Mouse (Mus musculus) kidney, embryonic 16.5 days (tissue): ENCODE data around the gene Atg2a. TPM values are rescaled to one million over a fixed set of nuclear protein-coding genes. Genes with fewer than 3 reads are reported as not detected.
"Not testable (repeated sequence)": the region's sequence is repeated elsewhere in the genome, so short reads cannot be mapped to it uniquely, and the experiment has no call there.

Experiments used
- ATAC-seq: fragments of 200-750 bp; cut with Nextera tagmentation; 2 replicates; pipeline ENCODE4 v1.8.0; 2017; ENCODE audit warnings: moderate TSS enrichment; ENCODE audit not compliant: low FRiP score, low TSS enrichment
- H3K27ac ChIP-seq: fragments of 300-500 bp; sonication (generic); 2 replicates; pipeline ENCODE4 v1.5.1; 2014; ENCODE audit warnings: low read length
- H3K27me3 ChIP-seq: fragments of 300-500 bp; sonication (generic); 2 replicates; pipeline ENCODE4 v1.6.1; 2014; ENCODE audit warnings: low read length, control low read depth, mixed read lengths; ENCODE audit not compliant: insufficient read depth
- H3K36me3 ChIP-seq: fragments of 300-500 bp; sonication (generic); 2 replicates; pipeline ENCODE4 v1.6.1; 2014; ENCODE audit warnings: low read length, control low read depth, mixed read lengths; ENCODE audit not compliant: insufficient read depth
- H3K4me1 ChIP-seq: fragments of 300-500 bp; sonication (generic); 2 replicates; pipeline ENCODE4 v1.6.1; 2014; ENCODE audit warnings: low read length, control low read depth, mixed read lengths; ENCODE audit not compliant: insufficient read depth
- H3K4me2 ChIP-seq: fragments of 300-500 bp; sonication (generic); replicated peaks from 2 replicates; pipeline ENCODE4 v1.6.1; 2014; ENCODE audit warnings: low read depth, low read length
- H3K4me3 ChIP-seq: fragments of 300-500 bp; sonication (generic); 2 replicates; pipeline ENCODE4 v1.5.1; 2014; ENCODE audit warnings: mild to moderate bottlenecking, low read length
- H3K9ac ChIP-seq: fragments of 300-500 bp; sonication (generic); replicated peaks from 2 replicates; pipeline ENCODE4 v1.6.1; 2014; ENCODE audit warnings: low read length
- H3K9me3 ChIP-seq: fragments of 300-500 bp; sonication (generic); 2 replicates; pipeline ENCODE4 v1.6.1; 2016; ENCODE audit warnings: low read length, control low read depth
- WGBS: fragments of 180-500 bp; shearing (Covaris S2); extraction: QIAGEN DNeasy Blood & Tissue Kit; methylation state at CpG from one replicate; pipeline ENCODE4 v1.1.7; 2014; 5-methylcytosine and 5-hydroxymethylcytosine counted together
- polyA plus RNA-seq: library from polyadenylated mRNA; unstranded; fragments of >200 nt; fragmentation: Nextera tagmentation; extraction: Ambion mirVana; gene quantifications from 2 replicates; pipeline ENCODE4 v1.2.1, GENCODE M21; 2015

Gene Atg2a
- polyA plus RNA-seq, 1 experiment from 2014 or later, result 12.1 TPM

GRCm38 (mm10) chr19:6288236-6288894 is 46.9 kb downstream of the Atg2a start:
- Histone ChIP-seq H3K4me2 (no peak overlapping the region), H3K4me1 (peaks cover 10% of the 10 kb centered on the region), H3K36me3 (peaks cover 26% of the 10 kb centered on the region), H3K9me3 (no peaks in the 10 kb centered on the region), H3K27me3 (no peaks in the 10 kb centered on the region), H3K27ac (peak overlapping the region; percentile 44; the same call in 1 of the 2 replicates), H3K9ac (no peak overlapping the region; the same call in 1 of the 2 replicates), H3K4me3 (no peak overlapping the region)
- no peak for ATAC-seq
- 68% methylated on average over 13 of the region's 13 CpGs for WGBS

- Histone ChIP-seq H3K36me3 (peaks cover 23% of the 10 kb centered on the region), H3K27me3 (no peaks in the 10 kb centered on the region), H3K4me1 (peaks cover 10% of the 10 kb centered on the region), H3K9me3 (no peaks in the 10 kb centered on the region), H3K4me2 (no peak overlapping the region), H3K9ac (no peak overlapping the region), H3K4me3 (no peak overlapping the region), H3K27ac (no peak overlapping the region)
- no peak for ATAC-seq
- 94% methylated on average over 14 of the region's 14 CpGs for WGBS
Observed at GRCm38 (mm10) chr19:6289696-6290238, 48.3 kb downstream of the Atg2a start.

GRCm38 (mm10) chr19:6290720-6291116 is 49.2 kb downstream of the Atg2a start:
- not testable (repeated sequence) for H3K9me3 ChIP-seq, H3K4me3 ChIP-seq, H3K4me2 ChIP-seq, H3K4me1 ChIP-seq, H3K9ac ChIP-seq, H3K27me3 ChIP-seq
- Histone ChIP-seq H3K27ac (peak overlapping the region; percentile 78), H3K36me3 (peaks cover 26% of the 10 kb centered on the region)
- 0 out of 2 replicates have a peak, but pooled peaks have one; percentile 32 for ATAC-seq
- 83% methylated on average over 5 of the region's 6 CpGs for WGBS

DNA sequence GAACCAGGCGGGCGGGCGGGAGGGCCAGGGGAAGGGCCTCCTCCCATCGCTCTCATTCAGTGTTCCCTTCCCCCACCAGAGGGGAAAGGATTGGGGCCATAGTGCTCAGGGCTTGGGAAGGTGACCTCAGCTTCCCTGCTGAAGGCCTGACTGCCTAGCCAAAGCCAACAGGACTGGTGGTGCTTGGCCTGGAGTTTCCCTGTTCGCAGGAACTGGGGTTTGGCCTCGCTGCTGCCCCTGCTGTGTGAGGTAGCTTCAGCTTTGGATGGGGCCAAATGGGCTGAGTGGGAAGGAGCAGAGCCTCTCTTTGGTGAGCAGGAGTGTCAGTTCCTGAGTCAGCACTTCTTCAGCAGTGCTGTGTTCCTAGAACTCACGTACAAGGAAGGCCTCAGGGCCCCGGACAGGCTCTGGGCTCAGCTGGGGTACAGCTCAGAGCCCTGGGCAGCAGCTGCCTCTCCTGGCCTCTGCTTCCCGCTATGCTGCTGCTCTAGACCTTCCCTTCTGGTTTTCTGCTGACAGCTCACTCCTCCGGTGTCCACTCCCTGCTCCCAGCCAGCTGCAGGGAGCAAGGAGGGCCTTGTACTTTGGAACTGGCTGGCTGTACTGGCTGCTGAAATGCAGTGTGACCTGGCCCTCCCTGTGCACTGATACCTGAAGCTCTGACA is 49.8 kb downstream of the Atg2a start:
- peak; percentile 89 for ATAC-seq
- Histone ChIP-seq H3K9me3 (no peaks in the 10 kb centered on the region), H3K4me1 (peaks cover 10% of the 10 kb centered on the region), H3K4me3 (no peak overlapping the region), H3K9ac (no peak overlapping the region), H3K4me2 (no peak overlapping the region), H3K27me3 (no peaks in the 10 kb centered on the region), H3K36me3 (peaks cover 28% of the 10 kb centered on the region), H3K27ac (peak overlapping the region; percentile 78)
- WGBS, result 70% methylated on average over 10 of the region's 10 CpGs

- no peaks in the 10 kb centered on the region for H3K9me3 ChIP-seq
- H3K27me3 ChIP-seq, result no peaks in the 10 kb centered on the region
- H3K36me3 ChIP-seq, result peaks cover 34% of the 10 kb centered on the region
- WGBS, result 88% methylated on average over 5 of the region's 5 CpGs
- peak overlapping the region; percentile 78 for H3K27ac ChIP-seq
- no peak overlapping the region for H3K4me3 ChIP-seq
- H3K9ac ChIP-seq, result no peak overlapping the region
- H3K4me2 ChIP-seq, result no peak overlapping the region
- ATAC-seq, result no peak
- H3K4me1 ChIP-seq, result peaks cover 10% of the 10 kb centered on the region
Observed at GRCm38 (mm10) chr19:6292262-6292661, 50.8 kb downstream of the Atg2a start.

- no peak for ATAC-seq
Observed at GRCm38 (mm10) chr19:6294301-6294700, 52.8 kb downstream of the Atg2a start.

GRCm38 (mm10) chr19:6296551-6297210 is 55.2 kb downstream of the Atg2a start:
- Histone ChIP-seq H3K4me3 (no peak overlapping the region), H3K4me1 (no peaks in the 10 kb centered on the region), H3K27me3 (no peaks in the 10 kb centered on the region), H3K9me3 (no peaks in the 10 kb centered on the region), H3K36me3 (peaks cover 54% of the 10 kb centered on the region), H3K27ac (no peak overlapping the region), H3K9ac (no peak overlapping the region), H3K4me2 (no peak overlapping the region)
- ATAC-seq, result no peak
- 92% methylated on average over 5 of the region's 5 CpGs for WGBS

More at GRCm38 (mm10) chr19:6294301-6294700, 52.8 kb downstream of the Atg2a start:
- Histone ChIP-seq H3K4me1 (peaks cover 3% of the 10 kb centered on the region; the same call in 1 of the 2 replicates), H3K9me3 (no peaks in the 10 kb centered on the region), H3K27me3 (no peaks in the 10 kb centered on the region), H3K36me3 (peaks cover 48% of the 10 kb centered on the region), H3K9ac (no peak overlapping the region), H3K4me2 (no peak overlapping the region), H3K4me3 (no peak overlapping the region), H3K27ac (no peak overlapping the region)
- WGBS, result 93% methylated on average over 17 of the region's 17 CpGs

GRCm38 (mm10) chr19:6297641-6298040 is 56.2 kb downstream of the Atg2a start:
- Histone ChIP-seq H3K4me2 (no peak overlapping the region), H3K9me3 (no peaks in the 10 kb centered on the region), H3K9ac (no peak overlapping the region), H3K27me3 (no peaks in the 10 kb centered on the region), H3K27ac (no peak overlapping the region), H3K36me3 (peaks cover 54% of the 10 kb centered on the region), H3K4me1 (no peaks in the 10 kb centered on the region), H3K4me3 (no peak overlapping the region)
- WGBS, result 90% methylated on average over 9 of the region's 9 CpGs
- no peak for ATAC-seq

DNA sequence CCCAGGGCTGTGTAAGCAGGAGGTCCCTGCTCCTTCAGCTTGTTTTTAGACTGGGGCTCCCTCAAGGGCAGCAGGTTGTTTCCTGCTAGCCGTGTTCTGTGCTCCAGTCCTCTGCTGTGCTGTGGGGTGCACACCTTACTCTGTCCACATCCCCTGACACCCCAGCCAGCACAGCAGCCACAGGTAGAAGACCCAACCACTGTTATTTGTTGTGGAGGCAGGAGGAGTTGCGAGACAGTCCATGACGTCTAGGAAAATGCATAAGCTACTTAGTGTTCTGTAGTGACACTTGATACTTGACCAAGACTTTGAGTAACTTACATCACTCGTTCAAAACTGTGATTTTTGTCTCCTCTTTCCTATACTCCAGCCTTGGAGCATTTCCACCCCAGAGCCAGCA is 57.5 kb downstream of the Atg2a start:
- no peaks in the 10 kb centered on the region for H3K4me1 ChIP-seq
- H3K27ac ChIP-seq, result peak overlapping the region; percentile 51
- H3K9ac ChIP-seq, result no peak overlapping the region
- no peak overlapping the region for H3K4me2 ChIP-seq
- no peaks in the 10 kb centered on the region for H3K9me3 ChIP-seq
- peaks cover 54% of the 10 kb centered on the region for H3K36me3 ChIP-seq
- H3K4me3 ChIP-seq, result no peak overlapping the region
- no peak for ATAC-seq
- no peaks in the 10 kb centered on the region for H3K27me3 ChIP-seq
- 57% methylated on average over 4 of the region's 4 CpGs for WGBS
